Mouse (Mus musculus) hindbrain, embryonic 14.5 days (tissue): ENCODE results near the gene Asb6. TPM values are rescaled to one million over a fixed set of nuclear protein-coding genes. Genes with fewer than 3 reads are reported as not detected.

ENCODE experiments used
- ATAC-seq: fragments of 200-750 bp; cut with Nextera tagmentation; 2 replicates; pipeline ENCODE4 v1.8.0; 2017; ENCODE audit warnings: moderate number of reproducible peaks, mild to moderate bottlenecking, moderate TSS enrichment, moderate library complexity; ENCODE audit not compliant: low FRiP score
- DNase-seq: peaks from one replicate; pipeline ENCODE4 v3.0.0-alpha.2; 2015; ENCODE audit warnings: low spot score
- H3K27ac ChIP-seq: fragments of 300-500 bp; sonication (generic); 2 replicates; pipeline ENCODE4 v1.5.1; 2014; ENCODE audit warnings: mild to moderate bottlenecking, moderate library complexity
- H3K27me3 ChIP-seq: fragments of 300-500 bp; sonication (generic); 2 replicates; pipeline ENCODE4 v1.6.1; 2014; ENCODE audit warnings: mild to moderate bottlenecking, low read length, mixed read lengths; ENCODE audit not compliant: control insufficient read depth, insufficient read depth
- H3K36me3 ChIP-seq: fragments of 300-500 bp; sonication (generic); replicated peaks from 2 replicates; pipeline ENCODE4 v1.6.1; 2014; ENCODE audit not compliant: control insufficient read depth, insufficient read depth
- H3K4me1 ChIP-seq: fragments of 300-500 bp; sonication (generic); replicated peaks from 2 replicates; pipeline ENCODE4 v1.6.1; 2014; ENCODE audit warnings: antibody characterized with exemption, low read length, mixed read lengths; ENCODE audit not compliant: control insufficient read depth, insufficient read depth
- H3K4me2 ChIP-seq: fragments of 300-500 bp; sonication (generic); replicated peaks from 2 replicates; pipeline ENCODE4 v1.6.1; 2014; ENCODE audit warnings: mild to moderate bottlenecking, moderate library complexity
- H3K4me3 ChIP-seq: fragments of 300-500 bp; sonication (generic); replicated peaks from 2 replicates; pipeline ENCODE4 v1.5.1; 2014; ENCODE audit warnings: mild to moderate bottlenecking, low read length
- H3K9ac ChIP-seq: fragments of 300-500 bp; sonication (generic); 2 replicates; pipeline ENCODE4 v1.6.1; 2014
- H3K9me3 ChIP-seq: fragments of 300-500 bp; sonication (generic); 2 replicates; pipeline ENCODE4 v1.6.1; 2016; ENCODE audit warnings: low read length; ENCODE audit not compliant: control insufficient read depth
- WGBS: fragments of 180-500 bp; shearing (Covaris S2); extraction: QIAGEN DNeasy Blood & Tissue Kit; methylation state at CpG from one replicate; pipeline ENCODE4 v1.1.7; 2014; 5-methylcytosine and 5-hydroxymethylcytosine counted together
- polyA plus RNA-seq: library from polyadenylated mRNA; unstranded; fragments of >200 nt; fragmentation: Nextera tagmentation; extraction: Ambion mirVana; gene quantifications from 2 replicates; pipeline ENCODE4 v1.2.1, GENCODE M21; 2014

Gene Asb6
- polyA plus RNA-seq, 1 experiment from 2014 or later, result 37.6 TPM

DNA sequence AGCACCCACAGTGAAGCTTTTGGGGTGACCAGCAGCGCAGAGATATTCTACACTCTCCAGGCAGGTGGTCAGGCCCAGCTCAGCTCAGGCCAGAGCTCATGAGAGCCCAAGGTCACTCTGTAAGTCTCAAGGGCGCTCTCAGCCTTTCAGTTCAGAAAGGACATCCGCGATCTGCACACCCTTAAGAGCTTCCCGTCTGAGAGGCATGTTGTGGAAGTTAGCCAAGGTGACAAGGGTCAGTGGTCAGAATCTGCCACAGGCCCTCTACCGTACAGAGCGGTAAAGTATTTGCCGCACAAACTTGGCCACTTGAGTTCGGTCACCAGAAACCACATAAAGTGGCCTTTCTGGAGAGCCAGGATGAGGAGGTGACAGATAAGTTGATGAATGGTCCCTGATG, 33.4 kb upstream of the Asb6 start:
- Histone ChIP-seq H3K4me2 (no peak overlapping the region), H3K9me3 (no peaks in the 10 kb centered on the region), H3K9ac (no peak overlapping the region), H3K27ac (no peak overlapping the region), H3K27me3 (peaks cover 16% of the 10 kb centered on the region), H3K4me1 (peaks cover 7% of the 10 kb centered on the region; the same call in 1 of the 2 replicates), H3K36me3 (no peaks in the 10 kb centered on the region), H3K4me3 (no peak overlapping the region)
- ATAC-seq (no peak), DNase-seq (no peak)
- WGBS, result 81% methylated on average over 9 of the region's 9 CpGs

DNA sequence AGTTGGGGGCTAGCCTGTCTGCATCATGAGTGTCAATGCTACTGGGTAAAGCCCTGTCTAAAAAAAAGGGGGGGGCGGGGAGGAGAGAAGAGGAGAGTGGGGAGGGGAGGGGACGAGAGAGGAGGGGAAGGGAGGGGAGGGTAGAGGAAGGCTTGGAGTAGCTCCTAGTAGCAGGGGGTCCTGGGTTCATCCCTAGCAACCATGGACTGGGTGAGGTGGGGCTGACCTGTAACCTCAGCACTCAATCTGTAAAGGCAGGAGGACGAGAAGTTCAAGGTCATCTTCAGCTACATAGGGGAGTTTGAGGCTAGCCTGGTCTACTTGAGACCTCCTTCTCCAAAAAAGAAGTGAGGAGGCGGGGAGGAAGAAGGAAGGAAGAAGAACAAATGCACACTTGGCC, 31.9 kb upstream of the Asb6 start:
- ATAC-seq (no peak), DNase-seq (no peak)
- peaks cover 16% of the 10 kb centered on the region for H3K27me3 ChIP-seq
- no peak overlapping the region for H3K4me2 ChIP-seq
- H3K36me3 ChIP-seq, result no peaks in the 10 kb centered on the region
- H3K9me3 ChIP-seq, result no peaks in the 10 kb centered on the region
- no peak overlapping the region for H3K9ac ChIP-seq
- H3K4me3 ChIP-seq, result no peak overlapping the region
- H3K27ac ChIP-seq, result no peak overlapping the region
- 27% methylated on average over 2 of the region's 4 CpGs for WGBS
- H3K4me1 ChIP-seq, result peaks cover 7% of the 10 kb centered on the region; the same call in 1 of the 2 replicates

DNA sequence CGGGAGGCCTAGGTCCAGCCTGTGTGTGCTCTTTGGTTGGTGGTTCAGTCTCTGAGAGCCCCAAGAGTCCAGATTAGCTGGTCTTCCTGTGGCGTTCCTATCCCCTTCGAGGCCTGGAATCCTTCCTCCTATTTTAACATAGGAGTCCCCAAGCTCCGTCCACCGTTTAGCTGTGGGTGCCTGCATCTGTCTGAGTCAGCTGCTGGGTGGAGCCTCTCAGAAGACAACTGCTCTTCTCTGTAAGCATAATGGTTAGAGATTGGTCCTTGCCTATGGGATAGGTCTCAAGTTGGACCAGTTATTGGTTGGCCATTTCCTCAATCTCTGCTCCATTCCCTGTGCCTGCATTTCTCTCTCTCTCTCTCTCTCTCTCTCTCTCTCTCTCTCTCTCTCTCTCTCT, 29.6 kb upstream of the Asb6 start:
- Histone ChIP-seq H3K4me2 (no peak overlapping the region), H3K9ac (no peak overlapping the region), H3K27ac (no peak overlapping the region), H3K36me3 (no peaks in the 10 kb centered on the region), H3K9me3 (no peaks in the 10 kb centered on the region), H3K4me1 (peaks cover 4% of the 10 kb centered on the region; the same call in 1 of the 2 replicates), H3K27me3 (peaks cover 10% of the 10 kb centered on the region), H3K4me3 (no peak overlapping the region)
- DNase-seq, result no peak
- no peak for ATAC-seq
- 86% methylated on average over 5 of the region's 5 CpGs for WGBS

DNA sequence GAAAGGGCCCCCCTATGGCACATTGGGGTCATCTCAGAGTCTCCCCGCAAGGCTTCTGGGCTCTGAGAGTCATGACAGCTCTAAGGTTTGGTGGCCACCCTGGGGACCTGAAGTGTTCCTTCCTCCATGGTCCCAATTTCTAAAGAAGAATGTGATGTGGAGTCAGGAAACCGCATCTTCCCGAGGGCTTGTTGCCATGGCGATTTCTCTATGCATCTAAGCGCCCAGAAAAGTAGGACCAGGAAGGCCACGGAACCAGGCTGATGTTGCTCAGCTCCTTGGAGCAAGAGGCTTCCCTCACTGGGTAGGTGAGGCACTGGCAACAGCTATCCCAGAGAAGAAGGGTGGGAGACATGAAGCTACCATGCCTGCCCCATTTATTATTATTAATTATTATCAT, 26.9 kb upstream of the Asb6 start:
- WGBS, result 49% methylated on average over 6 of the region's 6 CpGs
- H3K27me3 ChIP-seq, result no peaks in the 10 kb centered on the region
- no peak for DNase-seq
- no peak overlapping the region for H3K4me2 ChIP-seq
- no peak for ATAC-seq
- no peak overlapping the region for H3K9ac ChIP-seq
- H3K4me3 ChIP-seq, result no peak overlapping the region
- H3K36me3 ChIP-seq, result no peaks in the 10 kb centered on the region
- H3K9me3 ChIP-seq, result no peaks in the 10 kb centered on the region
- no peaks in the 10 kb centered on the region; the same call in 1 of the 2 replicates for H3K4me1 ChIP-seq
- no peak overlapping the region for H3K27ac ChIP-seq

DNA sequence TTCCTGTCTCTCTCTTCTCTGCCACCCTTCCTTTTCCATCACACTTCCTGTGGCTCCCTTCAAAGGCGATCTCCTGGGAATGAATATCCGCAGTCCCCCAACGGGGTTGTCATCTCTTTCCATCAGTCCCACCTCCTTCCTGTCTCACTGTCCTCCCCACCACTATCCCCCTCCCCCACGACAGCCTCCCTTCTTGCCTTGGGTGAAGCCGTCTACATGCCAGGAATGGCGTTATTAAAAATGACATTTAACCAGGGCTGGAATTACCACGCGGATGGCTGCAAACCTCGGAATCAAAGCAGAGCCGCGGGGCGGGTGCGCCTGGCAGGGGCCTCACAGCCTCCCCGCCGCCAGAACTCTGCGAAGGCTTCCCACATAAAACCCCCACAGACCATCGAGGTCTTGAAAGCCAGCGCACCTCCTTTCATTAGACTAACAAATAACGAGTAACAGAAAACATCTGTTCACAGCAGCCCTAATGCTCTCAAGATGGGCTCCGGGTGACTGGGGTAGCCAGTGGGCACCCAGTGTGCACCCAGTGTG, 22.7 kb upstream of the Asb6 start:
- Histone ChIP-seq H3K4me1 (no peaks in the 10 kb centered on the region; the same call in 1 of the 2 replicates), H3K36me3 (no peaks in the 10 kb centered on the region), H3K27me3 (no peaks in the 10 kb centered on the region), H3K9ac (peak overlapping the region; percentile 20; the same call in 1 of the 2 replicates), H3K9me3 (no peaks in the 10 kb centered on the region), H3K4me3 (no peak overlapping the region), H3K27ac (no peak overlapping the region), H3K4me2 (no peak overlapping the region)
- DNase-seq (no peak), ATAC-seq (no peak)
- 37% methylated on average over 20 of the region's 20 CpGs for WGBS

DNA sequence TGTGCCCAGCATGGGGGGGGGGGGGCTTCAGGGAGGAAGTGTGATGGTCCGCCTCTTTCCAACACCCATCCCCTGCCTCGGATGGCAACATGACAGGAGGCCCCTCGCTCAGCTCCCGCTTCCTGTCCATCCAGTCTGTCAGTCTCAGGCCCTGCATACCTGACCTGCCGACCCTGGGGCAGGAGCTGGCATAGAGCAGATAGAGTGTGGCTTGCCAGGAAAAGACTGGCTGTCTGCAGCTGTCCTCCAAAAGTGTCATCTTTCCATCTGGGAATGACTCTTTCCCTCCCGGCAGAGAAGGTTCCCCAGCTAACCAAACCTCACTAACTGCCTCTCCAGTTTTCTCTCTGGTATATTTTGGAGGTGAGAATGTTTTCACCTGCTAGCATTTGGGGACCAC, 20.4 kb upstream of the Asb6 start:
- no peak overlapping the region for H3K4me3 ChIP-seq
- H3K27me3 ChIP-seq, result peaks cover 15% of the 10 kb centered on the region
- DNase-seq (no peak), ATAC-seq (no peak)
- H3K27ac ChIP-seq, result no peak overlapping the region
- no peak overlapping the region for H3K9ac ChIP-seq
- no peaks in the 10 kb centered on the region for H3K36me3 ChIP-seq
- no peaks in the 10 kb centered on the region for H3K9me3 ChIP-seq
- 70% methylated on average over 6 of the region's 6 CpGs for WGBS
- H3K4me1 ChIP-seq, result no peaks in the 10 kb centered on the region; the same call in 1 of the 2 replicates
- no peak overlapping the region for H3K4me2 ChIP-seq

DNA sequence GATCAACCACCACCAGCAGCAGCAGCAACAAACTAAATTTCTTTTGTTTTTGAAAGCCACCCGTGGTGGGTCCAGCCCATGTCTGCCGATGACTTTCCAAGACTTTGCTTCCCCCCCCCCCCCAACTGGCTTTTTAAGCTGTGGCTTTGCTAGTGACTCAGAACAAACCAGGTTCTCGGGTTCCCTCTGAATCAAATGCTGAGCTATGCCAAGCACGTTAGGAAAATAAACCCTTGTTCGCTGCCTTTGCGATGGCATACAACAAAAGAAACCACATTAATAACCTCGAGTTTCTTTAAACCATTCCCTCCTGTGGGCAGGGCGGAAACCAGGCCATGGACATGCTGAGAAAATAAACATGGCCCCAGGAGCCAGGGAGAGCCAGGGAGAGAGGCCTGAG, 18.1 kb upstream of the Asb6 start:
- no peak for ATAC-seq
- 64% methylated on average over 8 of the region's 8 CpGs for WGBS

DNA sequence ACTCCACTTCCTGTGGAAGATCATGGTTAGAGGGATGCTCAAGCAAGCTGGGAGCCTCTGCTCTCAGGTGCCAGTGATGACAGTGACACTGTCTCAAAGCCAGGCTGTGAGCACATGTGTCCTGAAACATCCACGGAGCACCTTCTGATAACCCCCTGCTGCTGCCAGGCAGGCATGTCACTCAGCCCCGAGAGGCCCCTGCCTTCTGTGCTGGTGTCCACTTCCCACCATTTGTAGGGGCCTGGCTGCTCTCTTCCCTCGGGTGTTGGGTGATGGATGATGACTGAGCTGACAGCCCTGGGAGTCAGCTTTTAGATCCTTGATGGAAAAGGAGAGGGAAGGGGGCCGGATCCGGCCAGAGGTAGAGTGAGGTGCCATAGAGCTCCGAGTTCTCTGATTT, 16.6 kb upstream of the Asb6 start:
- H3K4me1 ChIP-seq, result no peaks in the 10 kb centered on the region; the same call in 1 of the 2 replicates
- ATAC-seq (no peak), DNase-seq (no peak)
- no peak overlapping the region for H3K4me3 ChIP-seq
- H3K4me2 ChIP-seq, result no peak overlapping the region
- H3K27me3 ChIP-seq, result peaks cover 38% of the 10 kb centered on the region
- H3K9me3 ChIP-seq, result no peaks in the 10 kb centered on the region
- no peak overlapping the region for H3K27ac ChIP-seq
- WGBS, result 30% methylated on average over 6 of the region's 6 CpGs
- no peak overlapping the region for H3K9ac ChIP-seq
- H3K36me3 ChIP-seq, result no peaks in the 10 kb centered on the region

More for the DNA sequence above, 18.1 kb upstream of the Asb6 start:
- H3K9me3 ChIP-seq, result no peaks in the 10 kb centered on the region
- H3K27me3 ChIP-seq, result peaks cover 33% of the 10 kb centered on the region
- no peak overlapping the region for H3K4me3 ChIP-seq
- H3K27ac ChIP-seq, result no peak overlapping the region
- no peak for DNase-seq
- H3K36me3 ChIP-seq, result no peaks in the 10 kb centered on the region
- H3K9ac ChIP-seq, result no peak overlapping the region
- no peak overlapping the region for H3K4me2 ChIP-seq
- H3K4me1 ChIP-seq, result no peaks in the 10 kb centered on the region; the same call in 1 of the 2 replicates

DNA sequence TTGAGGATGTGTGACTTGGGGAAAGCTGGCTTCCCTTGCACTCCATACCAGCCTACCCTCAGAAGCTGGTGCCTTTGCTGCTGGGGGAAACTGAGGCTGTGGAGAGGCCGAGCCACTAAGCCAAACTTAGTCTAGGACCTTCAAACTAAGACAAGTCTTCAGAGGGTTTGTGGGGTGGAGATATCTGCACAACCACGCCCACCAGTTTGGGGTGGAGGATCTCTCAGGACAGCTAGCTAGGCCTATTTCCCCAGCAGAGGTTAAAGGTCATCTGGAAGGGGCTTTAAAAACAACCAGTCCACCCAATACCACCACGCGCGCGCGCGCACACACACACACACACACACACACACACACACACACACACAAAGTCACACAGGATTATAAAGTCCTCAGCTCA, 16.1 kb upstream of the Asb6 start:
- 0 out of 2 replicates have a peak overlapping the region, but pooled peaks have one; percentile 38 for H3K4me3 ChIP-seq
- no peaks in the 10 kb centered on the region for H3K36me3 ChIP-seq
- H3K4me2 ChIP-seq, result peak overlapping the region; percentile 66; the same call in 1 of the 2 replicates
- H3K4me1 ChIP-seq, result no peaks in the 10 kb centered on the region; the same call in 1 of the 2 replicates
- peaks cover 38% of the 10 kb centered on the region for H3K27me3 ChIP-seq
- H3K9ac ChIP-seq, result no peak overlapping the region
- H3K27ac ChIP-seq, result no peak overlapping the region
- no peak for ATAC-seq
- DNase-seq, result no peak
- 82% methylated on average over 8 of the region's 8 CpGs for WGBS
- H3K9me3 ChIP-seq, result no peaks in the 10 kb centered on the region
